Mouse (Mus musculus): Measurements from ENCODE around the gene Gm3667. TPM values are rescaled to one million over a fixed set of nuclear protein-coding genes. Genes with fewer than 3 reads are reported as not detected.
"Not testable (repeated sequence)": the region's sequence is repeated elsewhere in the genome, so short reads cannot be mapped to it uniquely, and the experiment has no call there.

Gm3667 gene
- polyA plus RNA-seq (2016; fragmentation: Nextera tagmentation; extraction: Ambion mirVana) = 1.1 and 1.2 TPM in 2 replicates

GRCm38 (mm10) chr14:6889521-6890012 is at the start of gene Gm3667:
Gene Gm3667 (minus strand): TSS chr14:6889962.
- peak within 1 kb of the TSS; percentile 80 for H3K27ac ChIP-seq
- not testable (repeated sequence) for H3K4me1 ChIP-seq (replicated peaks); H3K9me3 ChIP-seq; H3K27me3 ChIP-seq (ENCODE audit: insufficient read depth, poor library complexity, severe bottlenecking); H3K36me3 ChIP-seq
- peak within 1 kb of the TSS; percentile 54 for H3K4me3 ChIP-seq
- WGBS = 1% methylated on average over 40 of the region's 43 CpGs
- peak; percentile 4 for DNase-seq (ENCODE audit: low spot score)

- WGBS = 96% methylated on average over 20 of the region's 24 CpGs
- H3K4me1 ChIP-seq (replicated peaks); H3K36me3 ChIP-seq; H3K27me3 ChIP-seq (ENCODE audit: insufficient read depth, poor library complexity, severe bottlenecking); H3K9me3 ChIP-seq; DNase-seq (ENCODE audit: low spot score); H3K27ac ChIP-seq; H3K4me3 ChIP-seq: not testable (repeated sequence)
These were observed 10.1 kb upstream of the Gm3667 start for GRCm38 (mm10) chr14:6899881-6900280.

GRCm38 (mm10) chr14:6888811-6889210 is 951 bp downstream of the Gm3667 start:
- not testable (repeated sequence) for H3K4me1 ChIP-seq (replicated peaks); H3K9me3 ChIP-seq; H3K27ac ChIP-seq; DNase-seq (ENCODE audit: low spot score); H3K36me3 ChIP-seq; H3K27me3 ChIP-seq (ENCODE audit: insufficient read depth, poor library complexity, severe bottlenecking)
- WGBS = 15% methylated on average over 5 of the region's 5 CpGs
- peak overlapping the region; percentile 54; the same call in 1 of the 2 replicates for H3K4me3 ChIP-seq

DNA sequence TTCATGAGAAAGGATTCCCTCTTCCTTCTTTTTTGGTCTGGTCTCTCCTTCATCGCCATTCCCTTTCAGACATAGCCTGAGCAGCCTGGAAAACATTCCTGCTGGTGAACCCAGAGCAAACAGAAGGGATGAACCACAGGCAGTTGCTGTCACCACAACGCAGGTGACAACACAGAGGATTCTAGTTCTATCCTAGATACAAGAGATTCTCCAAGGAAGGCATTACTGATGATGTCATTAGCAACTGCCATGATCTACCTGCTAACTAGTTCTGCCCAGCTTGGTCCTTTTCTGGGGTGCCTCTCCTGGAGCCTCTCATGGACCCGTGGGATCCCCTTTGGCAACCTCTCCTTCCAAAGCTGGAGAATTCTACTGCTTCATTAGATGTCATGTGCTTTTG is 49.6 kb downstream of the Gm3667 start, which contains the start of gene Gm3642:
Gene Gm3642 (minus strand): TSS at position 101 of the 400 bp plus-strand sequence.
- no CpG with 5 or more reads among the region's 3 CpGs for WGBS
- not testable (repeated sequence) for DNase-seq (ENCODE audit: low spot score); H3K4me3 ChIP-seq; H3K9me3 ChIP-seq; H3K27ac ChIP-seq; H3K27me3 ChIP-seq (ENCODE audit: insufficient read depth, poor library complexity, severe bottlenecking); H3K4me1 ChIP-seq (replicated peaks); H3K36me3 ChIP-seq

DNA sequence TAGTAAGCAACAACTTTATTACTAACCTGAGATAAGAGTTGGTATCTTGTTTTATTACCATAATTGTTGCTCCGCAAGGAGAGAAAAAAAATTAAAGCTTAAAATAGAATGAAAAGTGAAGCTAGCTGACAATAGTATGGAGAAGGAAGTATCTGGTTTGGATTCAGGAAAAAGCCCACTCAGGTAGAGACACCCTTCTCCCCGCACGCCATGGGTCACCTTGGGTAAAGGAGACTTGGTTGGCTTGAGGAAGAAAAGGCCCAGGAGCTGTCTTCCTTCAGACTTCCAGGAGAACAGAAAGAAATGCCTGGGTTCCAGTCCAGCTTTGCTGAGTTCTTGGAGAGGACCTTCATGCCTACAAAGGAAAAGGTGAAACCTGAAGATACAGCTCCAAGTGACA is 66.5 kb downstream of the Gm3667 start:
- DNase-seq (ENCODE audit: low spot score); H3K4me1 ChIP-seq (replicated peaks); H3K27me3 ChIP-seq (ENCODE audit: insufficient read depth, poor library complexity, severe bottlenecking); H3K4me3 ChIP-seq; H3K9me3 ChIP-seq; H3K36me3 ChIP-seq; H3K27ac ChIP-seq: not testable (repeated sequence)
- WGBS = 96% methylated on average over 3 of the region's 3 CpGs

Other genes starting within 250 kb of the Gm3667 start
- gene Gm10251, start 205.8 kb downstream of the Gm3667 start, polyA plus RNA-seq (2016; fragmentation: Nextera tagmentation; extraction: Ambion mirVana) = not detected in 2 replicates
- not detected in 2 replicates for gene Gm8050, start 169.7 kb downstream of the Gm3667 start, polyA plus RNA-seq (2016; fragmentation: Nextera tagmentation; extraction: Ambion mirVana)
- gene Gm3636, start 147.6 kb downstream of the Gm3667 start, polyA plus RNA-seq (2016; fragmentation: Nextera tagmentation; extraction: Ambion mirVana) = 5.5 and 6.1 TPM in 2 replicates
- not detected in 2 replicates for gene Gm8362, start 115.6 kb downstream of the Gm3667 start, polyA plus RNA-seq (2016; fragmentation: Nextera tagmentation; extraction: Ambion mirVana)
- gene Gm3642, start 49.7 kb downstream of the Gm3667 start, polyA plus RNA-seq (2016; fragmentation: Nextera tagmentation; extraction: Ambion mirVana) = not detected in 2 replicates
- gene Gm6356, start 83.9 kb upstream of the Gm3667 start, polyA plus RNA-seq (2016; fragmentation: Nextera tagmentation; extraction: Ambion mirVana) = not detected in 2 replicates
- gene Gm10406, start 137.5 kb upstream of the Gm3667 start, polyA plus RNA-seq (2016; fragmentation: Nextera tagmentation; extraction: Ambion mirVana) = 0.95 and 0.97 TPM in 2 replicates
- gene Gm3685, start 155.0 kb upstream of the Gm3667 start, polyA plus RNA-seq (2016; fragmentation: Nextera tagmentation; extraction: Ambion mirVana) = not detected in 2 replicates
- gene Gm3696, start 210.7 kb upstream of the Gm3667 start, polyA plus RNA-seq (2016; fragmentation: Nextera tagmentation; extraction: Ambion mirVana) = 1.4 and 2.1 TPM in 2 replicates
- not detected in 2 replicates for gene Gm6676, start 235.4 kb upstream of the Gm3667 start, polyA plus RNA-seq (2016; fragmentation: Nextera tagmentation; extraction: Ambion mirVana)

Data from hindbrain, embryonic 10.5 days (tissue).